Mouse (Mus musculus): Measurements from ENCODE around the gene Vamp8. TPM values are rescaled to one million over a fixed set of nuclear protein-coding genes. Genes with fewer than 3 reads are reported as not detected.

The Vamp8 gene
- total and polyA plus RNA-seq, 2 experiments from 2014 or later, result 6.0 to 23.7 TPM

GRCm38 (mm10) chr6:72430989-72431921, 40.8 kb upstream of the Vamp8 start:
- TF ChIP-seq CTCF (IDR thresholded peaks at IDR 0.05), result no peak
- ATAC-seq (ENCODE audit: low FRiP score), result no peak
- Histone ChIP-seq H3K9me3 (ENCODE audit: low read length) (no peaks in the 10 kb centered on the region), H3K9ac (replicated peaks; ENCODE audit: low read length, poor library complexity, severe bottlenecking) (no peak overlapping the region), H3K36me3 (ENCODE audit: insufficient read depth, low read length) (peaks cover 40% of the 10 kb centered on the region), H3K27ac (ENCODE audit: low read depth, low read length) (no peak overlapping the region), H3K27me3 (ENCODE audit: insufficient read depth, low read length) (no peaks in the 10 kb centered on the region), H3K4me2 (ENCODE audit: low read depth, low read length, poor library complexity, severe bottlenecking) (no peak overlapping the region), H3K4me1 (ENCODE audit: insufficient read depth, low read length) (no peaks in the 10 kb centered on the region), H3K4me3 (ENCODE audit: low read depth, low read length) (no peak overlapping the region)
- WGBS, result 43% methylated on average over 5 of the region's 5 CpGs
- DNase-seq (ENCODE audit: low spot score), result no peak

GRCm38 (mm10) chr6:72429061-72429842, 38.7 kb upstream of the Vamp8 start:
- H3K9me3 ChIP-seq (ENCODE audit: low read length), result no peaks in the 10 kb centered on the region
- ATAC-seq (ENCODE audit: low FRiP score) (no peak), DNase-seq (ENCODE audit: low spot score) (no peak)
- H3K36me3 ChIP-seq (ENCODE audit: insufficient read depth, low read length), result peaks cover 46% of the 10 kb centered on the region
- 89% methylated on average over 21 of the region's 21 CpGs for WGBS
- H3K4me2 ChIP-seq (ENCODE audit: low read depth, low read length, poor library complexity, severe bottlenecking), result no peak overlapping the region
- H3K4me1 ChIP-seq (ENCODE audit: insufficient read depth, low read length), result no peaks in the 10 kb centered on the region
- TF ChIP-seq CTCF (IDR thresholded peaks at IDR 0.05), result no peak
- H3K27ac ChIP-seq (ENCODE audit: low read depth, low read length), result no peak overlapping the region
- no peaks in the 10 kb centered on the region for H3K27me3 ChIP-seq (ENCODE audit: insufficient read depth, low read length)
- no peak overlapping the region for H3K9ac ChIP-seq (replicated peaks; ENCODE audit: low read length, poor library complexity, severe bottlenecking)
- H3K4me3 ChIP-seq (ENCODE audit: low read depth, low read length), result no peak overlapping the region

GRCm38 (mm10) chr6:72428036-72428435, 37.5 kb upstream of the Vamp8 start:
- H3K9ac ChIP-seq (replicated peaks; ENCODE audit: low read length, poor library complexity, severe bottlenecking), result no peak overlapping the region
- no peak overlapping the region for H3K27ac ChIP-seq (ENCODE audit: low read depth, low read length)
- no peaks in the 10 kb centered on the region for H3K27me3 ChIP-seq (ENCODE audit: insufficient read depth, low read length)
- H3K9me3 ChIP-seq (ENCODE audit: low read length), result no peaks in the 10 kb centered on the region
- peak; percentile 87 for TF ChIP-seq CTCF (IDR thresholded peaks at IDR 0.05)
- peaks cover 51% of the 10 kb centered on the region for H3K36me3 ChIP-seq (ENCODE audit: insufficient read depth, low read length)
- H3K4me3 ChIP-seq (ENCODE audit: low read depth, low read length), result no peak overlapping the region
- DNase-seq (ENCODE audit: low spot score), result peak; percentile 79
- H3K4me1 ChIP-seq (ENCODE audit: insufficient read depth, low read length), result no peaks in the 10 kb centered on the region
- H3K4me2 ChIP-seq (ENCODE audit: low read depth, low read length, poor library complexity, severe bottlenecking), result no peak overlapping the region
- ATAC-seq (ENCODE audit: low FRiP score), result peak; percentile 76
- WGBS, result 34% methylated on average over 8 of the region's 8 CpGs

GRCm38 (mm10) chr6:72425646-72426045, 35.1 kb upstream of the Vamp8 start:
- 93% methylated on average over 11 of the region's 11 CpGs for WGBS
- Histone ChIP-seq H3K4me3 (ENCODE audit: low read depth, low read length) (no peak overlapping the region), H3K9ac (replicated peaks; ENCODE audit: low read length, poor library complexity, severe bottlenecking) (no peak overlapping the region), H3K27me3 (ENCODE audit: insufficient read depth, low read length) (no peaks in the 10 kb centered on the region), H3K4me2 (ENCODE audit: low read depth, low read length, poor library complexity, severe bottlenecking) (no peak overlapping the region), H3K9me3 (ENCODE audit: low read length) (no peaks in the 10 kb centered on the region), H3K36me3 (ENCODE audit: insufficient read depth, low read length) (peaks cover 52% of the 10 kb centered on the region), H3K4me1 (ENCODE audit: insufficient read depth, low read length) (no peaks in the 10 kb centered on the region), H3K27ac (ENCODE audit: low read depth, low read length) (no peak overlapping the region)
- DNase-seq (ENCODE audit: low spot score) (no peak), ATAC-seq (ENCODE audit: low FRiP score) (no peak)
- TF ChIP-seq CTCF (IDR thresholded peaks at IDR 0.05), result no peak

GRCm38 (mm10) chr6:72420901-72421300, 30.4 kb upstream of the Vamp8 start:
- DNase-seq (ENCODE audit: low spot score) (no peak), ATAC-seq (ENCODE audit: low FRiP score) (no peak)
- no peaks in the 10 kb centered on the region for H3K27me3 ChIP-seq (ENCODE audit: insufficient read depth, low read length)
- 95% methylated on average over 10 of the region's 10 CpGs for WGBS
- no peak overlapping the region for H3K27ac ChIP-seq (ENCODE audit: low read depth, low read length)
- H3K9ac ChIP-seq (replicated peaks; ENCODE audit: low read length, poor library complexity, severe bottlenecking), result no peak overlapping the region
- no peak overlapping the region for H3K4me2 ChIP-seq (ENCODE audit: low read depth, low read length, poor library complexity, severe bottlenecking)
- 0 out of 2 replicates have a peak, but pooled peaks cover under 1% of the 10 kb centered on the region for H3K4me1 ChIP-seq (ENCODE audit: insufficient read depth, low read length)
- H3K9me3 ChIP-seq (ENCODE audit: low read length), result no peaks in the 10 kb centered on the region
- TF ChIP-seq CTCF (IDR thresholded peaks at IDR 0.05), result no peak
- no peak overlapping the region for H3K4me3 ChIP-seq (ENCODE audit: low read depth, low read length)
- H3K36me3 ChIP-seq (ENCODE audit: insufficient read depth, low read length), result peaks cover 47% of the 10 kb centered on the region

All from midbrain, postnatal 0 days (tissue).